Mouse (Mus musculus) gastrocnemius, adult 2 months (tissue): Measurements from ENCODE around the gene Pfdn5. TPM values are rescaled to one million over a fixed set of nuclear protein-coding genes. Genes with fewer than 3 reads are reported as not detected.
"Not testable (repeated sequence)": the region's sequence is repeated elsewhere in the genome, so short reads cannot be mapped to it uniquely, and the experiment has no call there.

ENCODE experiments used
- DNase-seq: peaks from one replicate; pipeline ENCODE4 v3.0.0; 2022
- H3K27ac ChIP-seq: fragments of 200-600 bp; 2 replicates; pipeline ENCODE4 v1.8.1; 2022; ENCODE audit warnings: mild to moderate bottlenecking
- H3K4me3 ChIP-seq: fragments of 200-600 bp; 2 replicates; pipeline ENCODE4 v1.8.1; 2022; ENCODE audit warnings: mild to moderate bottlenecking, moderate library complexity
- CTCF ChIP-seq: fragments of 200-600 bp; IDR thresholded peaks from 2 replicates; pipeline ENCODE4 v1.8.1; 2022; ENCODE audit warnings: antibody characterized with exemption, mild to moderate bottlenecking, moderate library complexity
- intact Hi-C: fragments of 180-260 bp; cut with DNase I; formaldehyde crosslinking; loops from one replicate; pipeline ENCODE4 v1.15.1; 2025
- total RNA-seq, 2 experiments: library from RNA; stranded (reverse); gene quantifications; 2 replicates each; pipeline ENCODE4 v1.2.3; 2021

Pfdn5 gene
- total RNA-seq, 2 experiments from 2014 or later: 232 to 252 TPM

GRCm38 (mm10) chr15:102308717-102309116, 17.2 kb upstream of the Pfdn5 start:
- intact Hi-C loops: no loop called here
- Histone ChIP-seq H3K27ac (no peak overlapping the region), H3K4me3 (no peak overlapping the region)
- TF ChIP-seq CTCF: no peak
- no peak for DNase-seq

- intact Hi-C loops: no loop called here
- peak; percentile 55 for DNase-seq
- H3K27ac ChIP-seq: peak overlapping the region; percentile 24; the same call in 1 of the 2 replicates
Measured at GRCm38 (mm10) chr15:102310074-102310845, 15.7 kb upstream of the Pfdn5 start.

GRCm38 (mm10) chr15:102311489-102311888, 14.4 kb upstream of the Pfdn5 start:
- H3K4me3 ChIP-seq: no peak overlapping the region
- intact Hi-C loops: no loop called here

More at GRCm38 (mm10) chr15:102310074-102310845, 15.7 kb upstream of the Pfdn5 start:
- no peak for TF ChIP-seq CTCF
- no peak overlapping the region for H3K4me3 ChIP-seq

GRCm38 (mm10) chr15:102315292-102315691, 10.6 kb upstream of the Pfdn5 start:
- peak overlapping the region; percentile 61 for H3K27ac ChIP-seq
- peak overlapping the region; percentile 34 for H3K4me3 ChIP-seq
- TF ChIP-seq CTCF: no peak
- peak; percentile 51 for DNase-seq
- intact Hi-C loops: no loop called here

More at GRCm38 (mm10) chr15:102311489-102311888, 14.4 kb upstream of the Pfdn5 start:
- TF ChIP-seq CTCF: no peak
- no peak overlapping the region for H3K27ac ChIP-seq
- no peak for DNase-seq

- peak; percentile 70 for DNase-seq
- Histone ChIP-seq H3K4me3 (peak overlapping the region; percentile 34; the same call in 1 of the 2 replicates), H3K27ac (peak overlapping the region; percentile 61; the same call in 1 of the 2 replicates)
- intact Hi-C loops: loop anchor here (1.0 to 2.0 kb wide), 2 partner anchors 27 to 77 kb away; no protein-coding TSS in a partner anchor
- TF ChIP-seq CTCF: peak; percentile 85
Measured at GRCm38 (mm10) chr15:102316263-102316662, 9.7 kb upstream of the Pfdn5 start.

- peak overlapping the region; percentile 73 for H3K4me3 ChIP-seq
- H3K27ac ChIP-seq: peak overlapping the region; percentile 84
- TF ChIP-seq CTCF: peak; percentile 13
- intact Hi-C loops: no loop called here
- no peak for DNase-seq
Measured at GRCm38 (mm10) chr15:102324654-102325473, 1.1 kb upstream of the Pfdn5 start.

GRCm38 (mm10) chr15:102326892-102327291, 976 bp downstream of the Pfdn5 start:
- peak overlapping the region; percentile 89 for H3K4me3 ChIP-seq
- intact Hi-C loops: no loop called here
- H3K27ac ChIP-seq: peak overlapping the region; percentile 89
- TF ChIP-seq CTCF: no peak
- DNase-seq: no peak

- peak; percentile 86 for DNase-seq
- no peak for TF ChIP-seq CTCF
- peak within 1 kb of the TSS; percentile 88 for H3K4me3 ChIP-seq
- intact Hi-C loops: no loop called here
- peak within 1 kb of the TSS; percentile 86 for H3K27ac ChIP-seq
Measured at GRCm38 (mm10) chr15:102331610-102332015, 5.7 kb downstream of the Pfdn5 start, which contains the start of gene Myg1. Myg1 (plus strand) TSS chr15:102331709.

- H3K4me3 ChIP-seq: no peak overlapping the region
- TF ChIP-seq CTCF: no peak
- H3K27ac ChIP-seq: no peak overlapping the region
- no peak for DNase-seq
- intact Hi-C loops: no loop called here
Measured at GRCm38 (mm10) chr15:102335254-102335653, 9.3 kb downstream of the Pfdn5 start.

- DNase-seq, H3K4me3 ChIP-seq, intact Hi-C loops, H3K27ac ChIP-seq: not testable (repeated sequence)
- peak; percentile 7; the same call in 1 of the 2 replicates for TF ChIP-seq CTCF
Measured at GRCm38 (mm10) chr15:102335925-102336324, 10.0 kb downstream of the Pfdn5 start.

GRCm38 (mm10) chr15:102336946-102337345, 11.0 kb downstream of the Pfdn5 start:
- TF ChIP-seq CTCF: no peak
- no peak overlapping the region for H3K4me3 ChIP-seq
- no peak overlapping the region for H3K27ac ChIP-seq
- no peak for DNase-seq
- intact Hi-C loops: no loop called here

- DNase-seq: no peak
Measured at GRCm38 (mm10) chr15:102339612-102340011, 13.7 kb downstream of the Pfdn5 start.

More at GRCm38 (mm10) chr15:102339612-102340011, 13.7 kb downstream of the Pfdn5 start:
- intact Hi-C loops: loop anchor here (5.0 kb wide), 2 partner anchors 38 to 103 kb away; no protein-coding TSS in a partner anchor
- Histone ChIP-seq H3K4me3 (no peak overlapping the region), H3K27ac (no peak overlapping the region)
- TF ChIP-seq CTCF: no peak
